Mouse (Mus musculus) ovary, adult 18-20 months (tissue): ENCODE measurements at regions not wholly inside any gene's neighbourhood (a gene's known extent, or its start where the extent isn't known, plus 50 kb on each side); places are given as distances from the start of the nearest gene placed in this dataset.

Experiments
- DNase-seq: peaks from one replicate; pipeline ENCODE4 v3.0.0; 2022; ENCODE audit warnings: low spot score, mixed read lengths

GRCm38 (mm10) chr1:193647371-193648270 is 277.5 kb upstream of the Camk1g start:
- no peak for DNase-seq

- no peak for DNase-seq
Observed at GRCm38 (mm10) chr1:193644506-193644905, 274.4 kb upstream of the Camk1g start.

GRCm38 (mm10) chr1:193636451-193636850 is 266.4 kb upstream of the Camk1g start:
- no peak for DNase-seq

- DNase-seq: no peak
Observed at GRCm38 (mm10) chr1:193632115-193632514, 262.0 kb upstream of the Camk1g start.

GRCm38 (mm10) chr1:193629887-193630286 is 259.8 kb upstream of the Camk1g start:
- no peak for DNase-seq

GRCm38 (mm10) chr1:193626924-193627849 is 257.1 kb upstream of the Camk1g start:
- no peak for DNase-seq

GRCm38 (mm10) chr1:193625101-193625956 is 255.2 kb upstream of the Camk1g start:
- DNase-seq: no peak

- DNase-seq: no peak
Observed at GRCm38 (mm10) chr1:193623571-193623970, 253.5 kb upstream of the Camk1g start.

GRCm38 (mm10) chr1:193618250-193618649 is 248.2 kb upstream of the Camk1g start:
- DNase-seq: no peak

GRCm38 (mm10) chr1:193610471-193610870 is 240.4 kb upstream of the Camk1g start:
- DNase-seq: no peak

GRCm38 (mm10) chr1:193599895-193600294 is 229.8 kb upstream of the Camk1g start:
- no peak for DNase-seq

- no peak for DNase-seq
Observed at GRCm38 (mm10) chr1:193599163-193599562, 229.1 kb upstream of the Camk1g start.

GRCm38 (mm10) chr1:193590301-193590829 is 220.3 kb upstream of the Camk1g start:
- no peak for DNase-seq

- DNase-seq: no peak
Observed at GRCm38 (mm10) chr1:193588477-193589464, 218.7 kb upstream of the Camk1g start.

- DNase-seq: no peak
Observed at GRCm38 (mm10) chr1:193587317-193587716, 217.2 kb upstream of the Camk1g start.

- DNase-seq: no peak
Observed at GRCm38 (mm10) chr1:193586896-193587295, 216.8 kb upstream of the Camk1g start.

GRCm38 (mm10) chr1:193583791-193584190 is 213.7 kb upstream of the Camk1g start:
- DNase-seq: no peak

- DNase-seq: no peak
Observed at GRCm38 (mm10) chr1:193580393-193580792, 210.3 kb upstream of the Camk1g start.

- no peak for DNase-seq
Observed at GRCm38 (mm10) chr1:193579671-193580070, 209.6 kb upstream of the Camk1g start.

- DNase-seq: no peak
Observed at GRCm38 (mm10) chr1:193578661-193579175, 208.6 kb upstream of the Camk1g start.
